Mouse (Mus musculus) lung, postnatal 4 days (tissue): ENCODE measurements around the gene Gm49355.

Experiments used
- DNase-seq, 2 experiments: peaks; one replicate each; pipeline ENCODE4 v3.0.0; 2021

Gm49355 gene

DNA sequence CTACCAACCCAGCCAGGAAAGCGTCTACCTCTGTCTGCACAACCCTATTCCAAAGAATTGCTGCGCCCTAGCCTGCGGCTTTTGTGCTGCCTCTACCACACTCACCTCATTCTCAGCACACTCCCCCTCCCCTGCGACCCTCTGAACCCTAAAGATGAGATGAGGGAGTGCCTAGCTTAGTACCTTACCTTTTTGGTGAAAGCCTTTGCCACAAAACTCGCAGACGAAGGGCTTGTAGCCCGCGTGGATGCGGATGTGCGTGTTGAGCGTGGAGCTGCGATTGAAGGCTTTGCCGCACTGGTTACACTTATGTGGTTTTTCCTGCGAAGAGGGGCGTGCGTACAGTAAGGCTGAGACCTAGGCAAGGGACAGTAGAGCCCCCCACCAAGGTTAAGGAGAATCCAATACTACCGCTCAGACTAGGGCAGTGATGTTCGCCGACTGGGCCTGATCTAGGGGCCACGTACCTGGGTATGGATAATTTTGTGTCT, 59.7 kb downstream of the Gm49355 start:
- DNase-seq, result no peak

DNA sequence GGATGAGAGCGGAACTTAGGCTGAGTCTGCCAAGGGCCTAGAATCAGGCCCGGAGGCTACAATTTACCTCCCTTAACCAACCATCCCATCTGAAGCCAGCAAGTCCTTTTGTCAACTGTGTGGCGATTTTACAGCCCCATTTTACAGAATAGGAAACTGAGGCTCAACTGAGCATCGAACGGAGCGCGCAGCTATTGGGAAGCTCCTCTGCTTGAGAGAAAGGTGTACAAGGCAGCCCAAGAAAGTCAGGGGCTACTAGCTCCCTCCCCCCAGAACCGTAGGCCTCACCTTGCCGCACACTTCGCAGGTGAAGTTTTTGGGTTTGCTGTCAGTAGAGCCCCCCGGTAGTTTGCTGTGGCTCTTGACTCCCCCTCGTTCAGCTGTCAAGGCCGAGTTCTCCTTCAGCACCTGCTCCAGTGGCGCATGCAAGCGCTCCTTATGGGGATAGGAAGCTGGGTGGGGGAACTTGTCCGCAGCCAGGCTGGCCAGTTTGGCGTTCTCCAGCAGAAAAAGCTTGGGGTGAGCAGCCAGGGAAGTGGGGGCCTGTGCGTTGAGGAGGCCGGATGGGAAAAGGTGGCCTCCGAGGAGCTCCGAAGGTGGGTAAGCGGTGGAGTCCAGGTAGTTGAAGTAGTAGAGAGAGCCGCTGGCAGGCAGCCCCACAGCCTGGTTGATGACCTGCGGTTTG, 60.4 kb downstream of the Gm49355 start:
- no peak for DNase-seq

DNA sequence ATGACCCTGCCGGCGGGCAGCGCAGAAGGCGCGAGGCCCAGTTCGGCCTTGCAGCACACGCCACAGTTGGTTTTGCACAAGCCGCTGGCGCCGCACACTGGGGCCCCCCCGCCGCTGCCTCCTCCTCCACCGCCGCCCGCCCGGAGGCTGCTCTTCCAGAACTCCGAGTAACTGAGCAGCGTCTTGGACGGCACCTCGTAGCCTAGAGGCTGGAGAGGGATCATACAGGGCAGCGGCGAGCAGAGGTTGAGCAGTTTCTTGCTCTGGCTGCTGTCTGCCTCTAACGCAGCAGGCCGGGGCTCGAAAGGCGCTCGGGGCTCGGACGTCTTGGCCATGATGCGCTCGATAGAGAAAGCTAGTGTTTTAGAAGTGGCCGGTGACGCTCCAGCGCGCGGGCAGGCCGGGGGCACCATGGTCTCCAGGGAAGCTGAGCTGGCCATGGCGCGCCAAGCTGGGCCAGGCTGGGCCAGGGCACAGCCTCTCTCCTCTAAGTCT, 61.0 kb downstream of the Gm49355 start:
- DNase-seq, result no peak

DNA sequence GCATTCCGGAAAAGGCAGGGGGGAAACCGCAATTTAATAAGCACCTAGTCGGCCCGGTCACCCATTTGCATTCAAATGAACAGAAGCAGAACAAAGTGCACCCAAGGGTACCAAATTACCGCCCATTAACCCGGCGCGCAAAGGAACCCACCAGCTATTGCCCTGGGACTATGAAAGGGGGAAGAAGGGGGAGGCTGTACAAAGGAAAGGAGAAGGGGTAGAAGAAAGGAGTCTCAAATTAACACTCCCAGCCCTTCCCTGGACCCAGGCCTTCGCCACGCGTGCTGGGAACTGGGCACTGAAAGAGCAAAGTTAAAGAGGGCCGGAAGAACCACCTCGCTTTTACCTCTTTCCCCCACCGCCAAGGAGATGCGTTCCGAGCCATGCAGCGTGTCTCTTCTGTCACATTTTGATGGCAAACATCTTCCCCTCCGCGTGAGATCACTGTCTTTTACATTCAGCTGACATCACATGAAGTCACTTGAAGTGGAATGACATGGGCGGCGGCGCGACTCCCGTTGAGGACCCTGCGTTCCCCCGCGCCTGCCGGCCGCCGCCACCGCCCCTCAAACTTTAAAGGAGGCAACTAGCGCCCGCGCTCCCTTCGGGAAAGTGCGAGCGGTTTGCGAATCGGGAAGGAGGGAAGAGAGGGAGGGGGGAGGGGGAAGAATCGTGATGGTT, 61.6 kb downstream of the Gm49355 start:
- DNase-seq, result no peak

DNA sequence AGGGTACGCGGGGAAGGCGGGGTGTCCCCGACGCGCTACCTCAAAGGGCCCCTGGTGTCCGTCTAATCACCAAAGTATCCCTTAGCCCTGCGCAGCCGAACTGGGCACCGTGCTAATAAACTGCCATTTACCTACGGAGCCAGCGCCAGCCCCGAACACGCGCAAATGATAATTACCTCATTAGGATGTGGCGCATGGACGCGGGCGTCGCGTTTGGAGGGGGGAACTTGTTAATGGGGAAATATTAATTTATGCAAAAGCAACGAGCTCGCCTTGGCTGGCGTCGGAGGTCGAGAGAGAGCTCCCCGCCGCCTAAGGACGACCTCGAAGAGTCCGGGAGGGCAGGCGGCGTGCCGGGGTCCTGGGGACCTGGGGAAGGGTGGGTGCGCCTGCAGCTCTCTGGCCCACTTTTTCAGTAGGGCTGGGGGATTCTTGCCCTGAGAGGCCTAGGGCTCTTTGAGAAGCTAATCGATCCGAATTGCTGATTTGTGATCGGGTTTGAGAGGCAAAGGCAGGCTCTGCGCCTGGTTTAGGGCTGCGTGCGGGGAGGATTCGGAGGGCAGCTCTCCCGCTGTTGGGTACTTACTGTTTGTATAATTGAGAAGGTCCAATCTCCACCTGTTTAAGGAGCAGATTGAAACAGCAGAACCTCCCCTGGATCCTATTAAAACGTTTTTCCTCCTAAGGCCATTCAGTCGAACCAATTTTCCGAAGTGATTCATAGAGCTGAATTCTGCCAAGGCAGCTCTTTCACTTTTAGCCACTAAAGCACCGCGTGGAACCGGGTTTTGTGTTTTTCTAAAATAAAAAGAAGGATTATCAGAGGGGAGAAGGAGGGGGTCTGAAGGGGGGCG, 62.5 kb downstream of the Gm49355 start:
- no peak for DNase-seq

DNA sequence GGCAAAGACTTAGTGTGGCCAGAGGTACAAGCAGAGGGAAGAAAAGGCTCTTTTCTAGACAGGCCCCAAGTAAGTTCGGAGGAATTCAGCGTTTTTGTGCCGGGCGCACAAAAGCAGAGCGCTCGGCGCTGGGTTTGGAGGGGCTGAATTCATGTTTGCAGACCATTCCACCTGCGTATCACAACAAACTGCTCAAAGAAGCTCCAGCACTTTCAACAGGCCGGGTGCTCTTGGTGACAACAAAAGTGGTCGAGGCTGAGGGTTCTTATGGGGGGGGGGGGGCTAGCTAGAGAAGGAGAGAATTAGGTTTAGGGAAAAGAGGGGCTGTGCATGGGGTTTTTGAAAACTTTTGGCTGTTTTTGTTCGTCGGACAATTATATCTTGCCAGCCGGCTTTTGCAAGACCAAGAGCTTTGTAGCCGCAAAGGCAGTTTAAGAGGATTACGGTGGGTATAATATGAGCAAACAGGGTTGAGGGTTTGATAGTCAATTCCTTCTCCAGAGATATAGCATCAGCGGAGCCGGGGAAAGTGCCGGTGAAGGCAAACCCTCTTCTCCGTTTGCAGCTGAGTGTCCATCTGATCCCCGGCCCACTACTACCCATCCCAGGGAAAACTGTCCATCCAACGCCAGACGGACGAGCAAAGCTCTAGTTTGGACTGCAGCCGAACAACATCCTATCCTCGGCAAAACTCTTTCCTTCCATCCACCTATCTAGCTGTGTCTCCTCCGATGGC, 63.3 kb downstream of the Gm49355 start:
- no peak for DNase-seq

DNA sequence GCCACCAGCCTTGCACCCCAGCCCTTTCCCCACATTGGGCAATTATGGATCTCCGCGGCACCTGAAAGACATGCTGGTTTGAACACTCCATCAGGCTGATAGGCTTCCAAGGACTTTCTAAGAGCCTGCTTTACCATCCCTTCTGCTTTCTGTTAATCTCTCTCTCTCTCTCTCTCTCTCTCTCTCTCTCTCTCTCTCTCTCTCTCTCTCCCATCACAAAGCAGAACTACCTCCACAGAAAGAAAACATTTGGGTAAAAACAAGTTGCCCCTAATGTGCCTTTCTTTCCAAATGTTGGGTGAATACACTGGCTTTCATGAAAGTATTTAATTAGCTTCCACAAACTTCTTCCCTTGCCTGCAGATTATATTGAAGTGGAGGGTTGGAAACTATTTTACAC, 64.3 kb downstream of the Gm49355 start, which contains the start of gene Fezf2:
TSS of gene Fezf2 (minus strand) at position 101 of the 400 bp plus-strand sequence.
- DNase-seq, result no peak

DNA sequence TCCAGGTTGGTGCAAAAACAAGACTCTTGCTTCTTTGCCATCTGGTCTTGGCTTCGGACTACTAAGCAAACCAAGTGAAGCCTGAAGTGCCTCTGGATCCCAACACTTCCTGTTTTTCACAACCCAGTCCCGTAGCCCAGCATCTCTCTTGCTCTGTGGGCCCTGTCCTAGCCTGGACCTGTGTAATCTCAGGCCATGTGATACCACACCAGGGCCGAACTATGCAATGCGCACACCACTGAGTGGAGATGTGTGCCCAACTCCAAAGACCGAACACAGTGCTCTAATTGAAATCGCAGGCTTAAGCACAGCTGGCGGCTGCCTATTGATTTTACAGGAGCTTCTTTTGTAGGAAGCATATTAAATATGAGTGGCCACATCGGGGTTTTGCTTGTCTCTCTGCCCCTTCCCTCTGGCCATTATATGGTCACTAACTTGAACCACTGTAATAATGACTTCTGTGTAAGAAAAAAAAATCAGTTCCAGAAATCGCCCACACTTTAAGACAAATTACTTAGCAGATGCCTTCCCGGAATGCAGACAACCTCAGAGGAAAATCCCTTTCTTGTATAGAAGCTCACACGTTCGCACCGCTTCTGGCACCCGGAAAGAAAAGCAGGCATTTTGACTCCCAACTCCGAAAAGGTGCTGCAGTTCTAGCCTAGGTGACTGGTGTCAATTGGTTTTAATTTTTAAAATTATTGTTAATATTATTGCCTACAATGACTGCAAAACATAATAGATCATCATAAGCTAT, 65.7 kb downstream of the Gm49355 start:
- DNase-seq, result no peak

DNA sequence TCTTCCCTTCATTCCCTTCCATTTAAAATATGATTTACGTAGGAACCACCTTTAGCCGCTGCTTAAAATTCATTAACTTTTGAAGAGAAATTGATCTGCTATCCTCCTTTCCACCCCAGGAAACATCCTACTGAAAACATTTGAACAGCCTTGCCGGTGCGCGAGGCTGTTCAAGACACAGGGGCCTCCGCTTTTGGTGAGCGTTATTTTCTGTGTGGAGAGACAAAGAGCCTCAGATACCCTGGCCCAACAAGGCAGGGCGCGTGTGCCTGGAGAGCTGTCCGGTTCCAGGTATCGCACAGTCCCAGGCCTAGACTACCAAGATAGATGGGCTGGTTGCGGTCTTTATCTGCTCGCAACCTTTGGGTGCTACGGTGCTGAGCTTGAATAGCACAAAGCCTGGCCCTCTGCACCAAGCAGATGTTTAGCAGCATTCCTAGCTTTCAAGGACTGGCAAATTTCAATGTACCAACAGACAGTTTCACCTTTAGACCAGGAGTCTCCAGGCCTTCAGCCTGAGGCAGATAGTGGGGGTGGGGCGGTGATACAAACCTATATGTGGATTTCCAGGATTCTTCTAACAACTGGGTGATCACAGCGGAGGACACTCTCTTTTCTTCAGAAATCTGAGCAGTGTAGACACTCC, 66.6 kb downstream of the Gm49355 start:
- DNase-seq, result no peak
